In genomic region chr9:54169489-54169888, GRCm38 (mm10) we compare ENCODE assay signal across 9 mouse cellular contexts.
A peak's percentile ranks its signal among the peaks of the same experiment; 100 is the strongest.
DNase-seq lines count a peak whose midpoint lies in the region; ATAC-seq and TF ChIP-seq lines count a peak whose summit lies in the region.
"Had no signal": no experiment of that assay in that cellular context is flagged by ENCODE, and none has a peak within 500 bp of the region (broad histone marks: within the 10 kb centered on the region; RNA-seq: fewer than 3 reads in every experiment).

No protein-coding gene starts in this region.

- no peaks in the 10 kb centered on the region for H3K36me3 ChIP-seq in intestine, postnatal 0 days (ENCODE audit: control insufficient read depth, insufficient read depth)
- no peaks in the 10 kb centered on the region for H3K36me3 ChIP-seq in intestine, embryonic 16.5 days (ENCODE audit: control insufficient read depth, insufficient read depth, low read length)
- H3K36me3 ChIP-seq: neural tube, embryonic 12.5 days had no signal

- no peaks in the 10 kb centered on the region for H3K9me3 ChIP-seq in intestine, postnatal 0 days (ENCODE audit: control insufficient read depth)
- no peaks in the 10 kb centered on the region for H3K9me3 ChIP-seq in intestine, embryonic 16.5 days (ENCODE audit: control insufficient read depth, low read length)
- H3K9me3 ChIP-seq: neural tube, embryonic 12.5 days had no signal

- no peak overlapping the region for H3K4me2 ChIP-seq in intestine, postnatal 0 days (replicated peaks; ENCODE audit: low read depth)
- no peak overlapping the region for H3K4me2 ChIP-seq in intestine, embryonic 16.5 days (ENCODE audit: low read depth, low read length)
- H3K4me2 ChIP-seq: neural tube, embryonic 12.5 days had no signal

- H3K27ac ChIP-seq in intestine, postnatal 0 days (ENCODE audit: low read depth, low read length): no peak overlapping the region
- H3K27ac ChIP-seq in intestine, embryonic 16.5 days (ENCODE audit: low read length): no peak overlapping the region
- no peak overlapping the region for H3K27ac ChIP-seq in layer of hippocampus, adult 2 months
- H3K27ac ChIP-seq: neural tube, embryonic 12.5 days had no signal

- 44% methylated on average over 5 of the region's 5 CpGs for WGBS in intestine, postnatal 0 days
- WGBS in intestine, embryonic 16.5 days: 50% methylated on average over 5 of the region's 5 CpGs

- H3K27me3 ChIP-seq in intestine, postnatal 0 days (replicated peaks; ENCODE audit: control insufficient read depth, insufficient read depth, low read length): no peaks in the 10 kb centered on the region
- H3K27me3 ChIP-seq in intestine, embryonic 16.5 days (replicated peaks; ENCODE audit: control insufficient read depth, insufficient read depth, low read length): no peaks in the 10 kb centered on the region
- H3K27me3 ChIP-seq: neural tube, embryonic 12.5 days had no signal

- no peaks in the 10 kb centered on the region for H3K4me1 ChIP-seq in intestine, postnatal 0 days (replicated peaks; ENCODE audit: control insufficient read depth, insufficient read depth, low read length)
- H3K4me1 ChIP-seq in intestine, embryonic 16.5 days (ENCODE audit: control insufficient read depth, insufficient read depth, low read length): no peaks in the 10 kb centered on the region
- H3K4me1 ChIP-seq: neural tube, embryonic 12.5 days had no signal

- ATAC-seq in intestine, postnatal 0 days: no peak
- ATAC-seq in intestine, embryonic 16.5 days: no peak

- peak; percentile 14 for DNase-seq in A20 (ENCODE audit: low read depth, low spot score)
- peak; percentile 5 for DNase-seq in WW6 (ENCODE audit: low read depth, low spot score)
- DNase-seq in layer of hippocampus, adult 2 months (ENCODE audit: low spot score in 2 of 2): peak; percentile 34 to 42
- DNase-seq in spleen, postnatal 14 days (ENCODE audit: low spot score in 2 of 2): no peak
- no peak for DNase-seq in ovary, adult 18-20 months (ENCODE audit: low spot score)
- no peak for DNase-seq in ovary, postnatal 14 days (ENCODE audit: low spot score)

- H3K9ac ChIP-seq in intestine, postnatal 0 days (ENCODE audit: low read depth, low read length): no peak overlapping the region
- no peak overlapping the region for H3K9ac ChIP-seq in intestine, embryonic 16.5 days (ENCODE audit: low read depth, low read length)
- H3K9ac ChIP-seq: neural tube, embryonic 12.5 days had no signal

- peak; percentile 78 for TF ChIP-seq CTCF in intestine, postnatal 0 days (IDR thresholded peaks at IDR 0.05; ENCODE audit: low read depth)
- peak; percentile 86 for TF ChIP-seq CTCF in layer of hippocampus, adult 2 months (conservative IDR thresholded peaks at IDR 0.05)

- H3K4me3 ChIP-seq in intestine, postnatal 0 days (ENCODE audit: low read depth, low read length): no peak overlapping the region
- H3K4me3 ChIP-seq in intestine, embryonic 16.5 days (ENCODE audit: low read length): no peak overlapping the region
- H3K4me3 ChIP-seq in layer of hippocampus, adult 2 months: no peak overlapping the region
- H3K4me3 ChIP-seq: neural tube, embryonic 12.5 days had no signal

Comparison
In these comparisons a context has a peak if more than half of its experiments do, and no peak if none do; other contexts are left out.
1. DNase-seq: peak in A20 (single experiment), WW6 (single experiment) and layer of hippocampus, adult 2 months (2 of 2); none in spleen, postnatal 14 days (0 of 2), ovary, adult 18-20 months (single experiment) and ovary, postnatal 14 days (single experiment).